Mouse (Mus musculus) small intestine, adult 2 months (tissue): ENCODE results near the gene Il3.

ENCODE experiments used
- CTCF ChIP-seq: fragments of 200-500 bp; IDR thresholded peaks from 2 replicates; pipeline ENCODE4 v1.5.1; 2012; ENCODE audit warnings: low read depth, mild to moderate bottlenecking, control low read depth, inconsistent platforms, low read length, moderate library complexity, mixed read lengths; ENCODE audit not compliant: insufficient replicate concordance, insufficient read length; ENCODE audit errors: extremely low read depth
- POLR2A ChIP-seq: fragments of 200-500 bp; IDR thresholded peaks from 2 replicates; pipeline ENCODE4 v1.6.1; 2012; ENCODE audit warnings: low read depth, mild to moderate bottlenecking, control low read depth, inconsistent platforms, low read length, moderate library complexity

DNA sequence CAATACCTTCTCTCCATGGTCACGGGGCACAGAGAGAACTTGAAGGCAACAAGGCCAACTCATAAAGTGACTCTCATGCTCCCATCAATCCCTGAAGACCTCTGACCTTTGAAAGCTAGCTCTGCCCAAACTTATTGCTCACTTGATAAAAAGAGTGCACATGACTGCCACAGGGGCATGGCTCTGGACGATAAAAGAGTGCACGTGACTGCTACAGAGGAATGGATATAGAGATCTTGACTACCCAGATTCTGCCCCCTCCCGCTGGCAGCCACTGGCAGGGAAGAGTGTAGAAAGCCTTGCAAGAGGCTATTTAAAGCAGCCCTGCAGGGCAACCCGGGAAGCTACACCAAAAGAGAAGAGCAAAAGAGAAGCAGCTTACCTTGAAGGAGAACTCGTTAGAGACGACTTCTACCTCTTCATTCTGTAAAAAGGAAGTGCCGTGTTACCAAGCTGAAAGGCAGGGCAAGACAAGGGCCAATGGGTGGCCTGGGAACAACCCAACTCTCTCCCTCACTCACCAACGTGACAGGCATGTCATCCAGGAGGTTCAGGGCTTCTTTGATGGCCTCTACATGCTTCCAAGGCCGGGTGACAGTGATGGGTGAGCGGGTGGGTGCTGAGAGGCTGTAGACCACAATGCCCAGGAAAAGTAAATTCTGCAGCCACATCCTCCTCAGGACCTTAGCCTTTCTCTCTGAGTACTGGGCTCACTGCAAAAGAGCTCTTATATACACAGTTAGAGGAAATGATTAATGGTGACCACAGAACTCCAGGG is 17.9 kb downstream of the Il3 start, which contains the start of gene Csf2:
- no peak for TF ChIP-seq CTCF
- TF ChIP-seq POLR2A, result no peak
